Mouse (Mus musculus): ENCODE results near the gene Prrg3.
A peak's percentile ranks its signal among the peaks of the same experiment; 100 is the strongest.
"Not testable (repeated sequence)": the region's sequence is repeated elsewhere in the genome, so short reads cannot be mapped to it uniquely, and the experiment has no call there.

Gene Prrg3

GRCm38 (mm10) chrX:71962073-71963051 lies at the start of gene Prrg3:
Prrg3 (plus strand) TSS chrX:71962624.
- DNase-seq (ENCODE audit: low spot score in 2 of 2) = no peak

GRCm38 (mm10) chrX:71946631-71947030 lies 15.8 kb upstream of the Prrg3 start:
- peak in 1 of 2 experiments; percentile 4 for DNase-seq (ENCODE audit: low spot score in 2 of 2)

- DNase-seq (ENCODE audit: low spot score in 2 of 2) = no peak
Measured at GRCm38 (mm10) chrX:71958366-71958765, 4.1 kb upstream of the Prrg3 start.

- no peak for DNase-seq (ENCODE audit: low spot score in 2 of 2)
Measured at GRCm38 (mm10) chrX:71963275-71963912, 970 bp downstream of the Prrg3 start.

- DNase-seq (ENCODE audit: low spot score in 2 of 2) = no peak
Measured at GRCm38 (mm10) chrX:71968216-71968615, 5.8 kb downstream of the Prrg3 start.

GRCm38 (mm10) chrX:71968816-71969215 lies 6.4 kb downstream of the Prrg3 start:
- DNase-seq (ENCODE audit: low spot score in 2 of 2) = no peak

- no peak for DNase-seq (ENCODE audit: low spot score in 2 of 2)
Measured at GRCm38 (mm10) chrX:71971325-71971724, 8.9 kb downstream of the Prrg3 start.

GRCm38 (mm10) chrX:71972686-71973085 lies 10.3 kb downstream of the Prrg3 start, which contains the start of gene Fate1:
Fate1 (plus strand) TSS chrX:71972986.
- DNase-seq (ENCODE audit: low spot score in 2 of 2) = no peak

- not testable (repeated sequence) for DNase-seq (ENCODE audit: low spot score in 2 of 2)
Measured at GRCm38 (mm10) chrX:71977681-71978080, 15.3 kb downstream of the Prrg3 start.

- no peak for DNase-seq (ENCODE audit: low spot score in 2 of 2)
Measured at GRCm38 (mm10) chrX:71980443-71980842, 18.0 kb downstream of the Prrg3 start.

GRCm38 (mm10) chrX:71981322-71981721 lies 18.9 kb downstream of the Prrg3 start:
- no peak for DNase-seq (ENCODE audit: low spot score in 2 of 2)

- no peak for DNase-seq (ENCODE audit: low spot score in 2 of 2)
Measured at GRCm38 (mm10) chrX:71983205-71983604, 20.8 kb downstream of the Prrg3 start.

- DNase-seq (ENCODE audit: low spot score in 2 of 2) = no peak
Measured at GRCm38 (mm10) chrX:71983775-71984174, 21.4 kb downstream of the Prrg3 start.

GRCm38 (mm10) chrX:71991549-71991948 lies 29.1 kb downstream of the Prrg3 start, which contains the start of gene Cnga2:
Cnga2 (plus strand) TSS chrX:71991849.
- DNase-seq (ENCODE audit: low spot score in 2 of 2) = no peak

GRCm38 (mm10) chrX:71995972-71996371 lies 33.5 kb downstream of the Prrg3 start:
- DNase-seq (ENCODE audit: low spot score in 2 of 2) = no peak

- no peak for DNase-seq (ENCODE audit: low spot score in 2 of 2)
Measured at GRCm38 (mm10) chrX:72009930-72010329, 47.5 kb downstream of the Prrg3 start.

- DNase-seq (ENCODE audit: low spot score in 2 of 2) = no peak
Measured at GRCm38 (mm10) chrX:72012236-72012635, 49.8 kb downstream of the Prrg3 start.

GRCm38 (mm10) chrX:72012804-72013203 lies 50.4 kb downstream of the Prrg3 start:
- DNase-seq (ENCODE audit: low spot score in 2 of 2) = no peak

GRCm38 (mm10) chrX:72022241-72022640 lies 59.8 kb downstream of the Prrg3 start:
- DNase-seq (ENCODE audit: low spot score in 2 of 2) = no peak

Measured in spleen, postnatal 14 days (tissue).